Mouse (Mus musculus): Measurements from ENCODE around the gene Rab38.

- TF ChIP-seq CTCF (IDR thresholded peaks at IDR 0.05; ENCODE audit: borderline replicate concordance, extremely low read depth, insufficient read depth, insufficient read length) (no peak), POLR2A (IDR thresholded peaks at IDR 0.05; ENCODE audit: borderline replicate concordance, extremely low read depth, insufficient read depth, insufficient read length, poor library complexity, severe bottlenecking) (no peak)
Measured at GRCm38 (mm10) chr7:88430692-88431084, 615 bp downstream of the Rab38 start.
